Mouse (Mus musculus) MEL (cell line): Measurements from ENCODE around the gene Cyth3. TPM values are rescaled to one million over a fixed set of nuclear protein-coding genes. Genes with fewer than 3 reads are reported as not detected.

ENCODE experiments used
- DNase-seq: peaks from one replicate; pipeline ENCODE4 v3.0.0; 2011; ENCODE audit warnings: low read depth, low spot score
- H3K27ac ChIP-seq: 2 replicates; pipeline ENCODE4 v1.5.1; 2012; ENCODE audit warnings: low read depth, mild to moderate bottlenecking, control low read depth, low read length, moderate library complexity; ENCODE audit not compliant: control insufficient read depth
- H3K27me3 ChIP-seq, 2 experiments: fragments of 150-350 bp in 1 of 2; sonication (generic) in 1 of 2; 2 replicates each; pipeline ENCODE4 v1.6.1; 2012; ENCODE audit warnings: low read length in 2 of 2, mild to moderate bottlenecking in 2 of 2, improper control_type of control experiment in 1 of 2, moderate library complexity in 1 of 2; ENCODE audit not compliant: insufficient read depth in 2 of 2, control insufficient read depth in 1 of 2
- H3K36me3 ChIP-seq, 2 experiments: 2 replicates each; pipeline ENCODE4 v1.6.1; 2012 to 2014; ENCODE audit warnings: low read length in 2 of 2, improper control_type of control experiment in 1 of 2, inconsistent platforms in 1 of 2, mild to moderate bottlenecking in 1 of 2; ENCODE audit not compliant: insufficient read depth in 2 of 2, control insufficient read depth in 1 of 2
- H3K4me1 ChIP-seq, 2 experiments: fragments of 150-350 bp in 1 of 2; sonication (generic) in 1 of 2; 2 replicates each; pipeline ENCODE4 v1.6.1; 2012; ENCODE audit warnings: low read length in 2 of 2, improper control_type of control experiment in 1 of 2, mild to moderate bottlenecking in 1 of 2; ENCODE audit not compliant: insufficient read depth in 2 of 2, control insufficient read depth in 1 of 2
- H3K4me3 ChIP-seq, 2 experiments: fragments of 150-350 bp in 1 of 2; sonication (generic) in 1 of 2; 2 replicates each; pipeline ENCODE4 v1.5.1; 2012; ENCODE audit warnings: low read depth in 2 of 2, low read length in 2 of 2, mild to moderate bottlenecking in 2 of 2, moderate library complexity in 2 of 2, control low read depth in 1 of 2, improper control_type of control experiment in 1 of 2; ENCODE audit not compliant: control insufficient read depth in 1 of 2, insufficient read depth in 1 of 2
- H3K79me2 ChIP-seq: 2 replicates; pipeline ENCODE4 v1.6.1; 2012; ENCODE audit warnings: mild to moderate bottlenecking, low read length, moderate library complexity; ENCODE audit not compliant: control insufficient read depth, poor library complexity, insufficient read depth
- H3K9ac ChIP-seq: 2 replicates; pipeline ENCODE4 v1.6.1; 2012; ENCODE audit warnings: low read depth, mild to moderate bottlenecking, control low read depth, low read length, moderate library complexity; ENCODE audit not compliant: control insufficient read depth, poor library complexity, severe bottlenecking
- H3K9me3 ChIP-seq: fragments of 150-350 bp; sonication (generic); replicated peaks from 2 replicates; pipeline ENCODE4 v1.6.1; 2012; ENCODE audit warnings: mild to moderate bottlenecking, low read length, improper control_type of control experiment, moderate library complexity; ENCODE audit not compliant: insufficient read depth
- BHLHE40 ChIP-seq: IDR thresholded peaks from 2 replicates; pipeline ENCODE4 v1.6.1; 2012; ENCODE audit warnings: low read depth, mild to moderate bottlenecking, inconsistent platforms, low read length, improper control_type of control experiment, borderline replicate concordance
- CHD1 ChIP-seq: IDR thresholded peaks from 2 replicates; pipeline ENCODE4 v1.6.1; 2012; ENCODE audit warnings: low read depth, mild to moderate bottlenecking, inconsistent platforms, low read length, improper control_type of control experiment
- CHD2 ChIP-seq: IDR thresholded peaks from 2 replicates; pipeline ENCODE4 v1.6.1; 2011; ENCODE audit warnings: low read length, improper control_type of control experiment
- ELF1 ChIP-seq: IDR thresholded peaks from 2 replicates; pipeline ENCODE4 v1.6.1; 2014; ENCODE audit warnings: low read depth, mild to moderate bottlenecking, inconsistent platforms, low read length, improper control_type of control experiment, moderate library complexity
- EP300 ChIP-seq, 2 experiments: IDR thresholded peaks; 2 replicates each; pipeline ENCODE4 v1.6.1; 2011; ENCODE audit warnings: improper control_type of control experiment in 2 of 2, low read length in 2 of 2, low read depth in 1 of 2, mild to moderate bottlenecking in 1 of 2
- ETS1 ChIP-seq: IDR thresholded peaks from 2 replicates; pipeline ENCODE4 v1.6.1; 2012; ENCODE audit warnings: low read depth, mild to moderate bottlenecking, inconsistent platforms, low read length, improper control_type of control experiment, moderate library complexity
- GABPA ChIP-seq: IDR thresholded peaks from 2 replicates; pipeline ENCODE4 v1.6.1; 2012; ENCODE audit warnings: low read depth, mild to moderate bottlenecking, inconsistent platforms, low read length, improper control_type of control experiment, moderate library complexity
- GATA1 ChIP-seq: IDR thresholded peaks from 2 replicates; pipeline ENCODE4 v1.6.1; 2011; ENCODE audit warnings: low read depth, low read length, improper control_type of control experiment
- HCFC1 ChIP-seq: IDR thresholded peaks from 2 replicates; pipeline ENCODE4 v1.6.1; 2012; ENCODE audit warnings: low read depth, mild to moderate bottlenecking, inconsistent platforms, low read length, improper control_type of control experiment, moderate library complexity
- JUND ChIP-seq: IDR thresholded peaks from 2 replicates; pipeline ENCODE4 v1.6.1; 2011; ENCODE audit warnings: low read depth, mild to moderate bottlenecking, improper control_type of control experiment, low read length
- KAT2A ChIP-seq: conservative IDR thresholded peaks from 2 replicates; pipeline ENCODE4 v1.6.1; 2012; ENCODE audit warnings: low read depth, low read length, improper control_type of control experiment, inconsistent platforms
- MAFK ChIP-seq: IDR thresholded peaks from 2 replicates; pipeline ENCODE4 v1.6.1; 2011; ENCODE audit warnings: low read depth, mild to moderate bottlenecking, low read length, improper control_type of control experiment, borderline replicate concordance
- MAX ChIP-seq: IDR thresholded peaks from 2 replicates; pipeline ENCODE4 v1.6.1; 2011; ENCODE audit warnings: low read length, improper control_type of control experiment
- POLR2A ChIP-seq, 2 experiments: IDR thresholded peaks; 2 replicates each; pipeline ENCODE4 v1.6.1; 2011 to 2012; ENCODE audit warnings: low read length in 2 of 2, mild to moderate bottlenecking in 2 of 2, control low read depth in 1 of 2, improper control_type of control experiment in 1 of 2, low read depth in 1 of 2, moderate library complexity in 1 of 2; ENCODE audit not compliant: control insufficient read depth in 1 of 2, insufficient read depth in 1 of 2, poor library complexity in 1 of 2
- RAD21 ChIP-seq: IDR thresholded peaks from 2 replicates; pipeline ENCODE4 v1.6.1; 2011; ENCODE audit warnings: mild to moderate bottlenecking, low read depth, low read length, improper control_type of control experiment
- RCOR1 ChIP-seq: IDR thresholded peaks from 2 replicates; pipeline ENCODE4 v1.6.1; 2012; ENCODE audit warnings: low read depth, mild to moderate bottlenecking, inconsistent platforms, low read length, improper control_type of control experiment
- SIN3A ChIP-seq: IDR thresholded peaks from 2 replicates; pipeline ENCODE4 v1.6.1; 2012; ENCODE audit warnings: low read length, improper control_type of control experiment, inconsistent platforms
- SMC3 ChIP-seq: IDR thresholded peaks from 2 replicates; pipeline ENCODE4 v1.6.1; 2011; ENCODE audit warnings: low read depth, low read length, improper control_type of control experiment
- TAL1 ChIP-seq: IDR thresholded peaks from 2 replicates; pipeline ENCODE4 v1.6.1; 2012; ENCODE audit warnings: mild to moderate bottlenecking, inconsistent platforms, low read length, moderate library complexity, mixed read lengths
- TBP ChIP-seq: IDR thresholded peaks from 2 replicates; pipeline ENCODE4 v1.8.0; 2011; ENCODE audit warnings: low read depth, low read length, improper control_type of control experiment
- TCF12 ChIP-seq: IDR thresholded peaks from 2 replicates; pipeline ENCODE4 v1.6.1; 2014; ENCODE audit warnings: low read depth, mild to moderate bottlenecking, inconsistent platforms, low read length, improper control_type of control experiment, moderate library complexity
- UBTF ChIP-seq: IDR thresholded peaks from 2 replicates; pipeline ENCODE4 v1.6.1; 2012; ENCODE audit warnings: low read depth, mild to moderate bottlenecking, inconsistent platforms, low read length, improper control_type of control experiment, moderate library complexity, borderline replicate concordance; ENCODE audit not compliant: insufficient read depth
- USF2 ChIP-seq, 2 experiments: IDR thresholded peaks; 2 replicates each; pipeline ENCODE4 v1.6.1; 2011 to 2012; ENCODE audit warnings: improper control_type of control experiment in 2 of 2, low read length in 2 of 2, borderline replicate concordance in 1 of 2, inconsistent platforms in 1 of 2, low read depth in 1 of 2, mild to moderate bottlenecking in 1 of 2; ENCODE audit not compliant: insufficient read depth in 1 of 2
- ZC3H11A ChIP-seq: IDR thresholded peaks from 2 replicates; pipeline ENCODE4 v1.6.1; 2012; ENCODE audit warnings: low read depth, mild to moderate bottlenecking, inconsistent platforms, low read length, improper control_type of control experiment
- ZKSCAN1 ChIP-seq: IDR thresholded peaks from 2 replicates; pipeline ENCODE4 v1.6.1; 2012; ENCODE audit warnings: low read depth, mild to moderate bottlenecking, inconsistent platforms, low read length, improper control_type of control experiment, moderate library complexity
- ZNF384 ChIP-seq: IDR thresholded peaks from 2 replicates; pipeline ENCODE4 v1.6.1; 2012; ENCODE audit warnings: low read depth, mild to moderate bottlenecking, inconsistent platforms, low read length, improper control_type of control experiment
- polyA plus RNA-seq, 2 experiments: library from polyadenylated mRNA; stranded (reverse) in 1 of 2; unstranded in 1 of 2; fragments of >175 nt in 1 of 2; fragments of >200 nt in 1 of 2; gene quantifications; 2 replicates each; pipeline versions ENCODE4 v1.2.1 to v1.2.4; 2012; ENCODE audit warnings: low replicate concordance in 2 of 2, low read depth in 1 of 2; ENCODE audit not compliant: insufficient read length in 2 of 2, insufficient read depth in 1 of 2, missing spikeins in 1 of 2
- total RNA-seq: library from RNA; depleted of rRNA; stranded (reverse); fragments of 300-350 nt; gene quantifications from 2 replicates; pipeline ENCODE4 v1.2.3, GENCODE M21; 2012

The Cyth3 gene
- total and polyA plus RNA-seq, 3 experiments, result 41.1 to 44.9 TPM; not detected in 1

GRCm38 (mm10) chr5:143706030-143706821 is 84.0 kb downstream of the Cyth3 start:
- Histone ChIP-seq H3K4me1 (peaks cover 8 to 13% of the 10 kb centered on the region in 2 experiments), H3K27ac (peak overlapping the region; percentile 34), H3K4me3 (no peak overlapping the region), H3K27me3 (no peaks in the 10 kb centered on the region), H3K79me2 (no peaks in the 10 kb centered on the region), H3K9ac (no peak overlapping the region), H3K36me3 (peaks cover 3 to 9% of the 10 kb centered on the region in 2 experiments; a peak in 3 of 4 replicates), H3K9me3 (no peaks in the 10 kb centered on the region)
- peak; percentile 29 for DNase-seq
- TF ChIP-seq TCF12 (peak; percentile 88), SIN3A (0 out of 2 replicates have a peak, but pooled peaks have one; percentile 39), USF2 (IDR thresholded peaks at IDR 0.05; ENCODE audit: borderline replicate concordance in 1 of 2, insufficient read depth in 1 of 2, low read depth in 1 of 2, low read length in 2 of 2) (no peak), UBTF (no peak), BHLHE40 (no peak), GATA1 (peak; percentile 77), EP300 (IDR thresholded peaks at IDR 0.05; ENCODE audit: low read depth in 1 of 2, low read length in 2 of 2) (peak; percentile 59 to 79), MAX (no peak), ETS1 (peak; percentile 48), RCOR1 (peak; percentile 12; the same call in 1 of the 2 replicates)

- Histone ChIP-seq H3K79me2 (no peaks in the 10 kb centered on the region), H3K9ac (no peak overlapping the region), H3K36me3 (peaks cover 3 to 9% of the 10 kb centered on the region in 2 experiments; a peak in 3 of 4 replicates), H3K4me1 (peaks cover 8 to 13% of the 10 kb centered on the region in 2 experiments), H3K27me3 (no peaks in the 10 kb centered on the region), H3K27ac (no peak overlapping the region), H3K4me3 (no peak overlapping the region), H3K9me3 (no peaks in the 10 kb centered on the region)
- no peak for DNase-seq
- TF ChIP-seq ZKSCAN1 (no peak), ZNF384 (no peak), TBP (no peak), ELF1 (no peak), ETS1 (no peak), JUND (no peak), GATA1 (no peak), POLR2A (IDR thresholded peaks at IDR 0.05; ENCODE audit: control insufficient read depth in 1 of 2, insufficient read depth in 1 of 2, low read depth in 1 of 2, low read length in 2 of 2, poor library complexity in 1 of 2) (no peak), CHD1 (no peak), HCFC1 (no peak), ZC3H11A (no peak), MAFK (no peak), KAT2A (no peak), CHD2 (no peak), SMC3 (no peak), RAD21 (no peak), TAL1 (no peak), GABPA (no peak)
Observed at GRCm38 (mm10) chr5:143706822-143707200, 84.6 kb downstream of the Cyth3 start.
